Mouse (Mus musculus) neural tube, embryonic 11.5 days (tissue): ENCODE measurements around the gene Rnf227. TPM values are rescaled to one million over a fixed set of nuclear protein-coding genes. Genes with fewer than 3 reads are reported as not detected.

Experiments used
- ATAC-seq: fragments of 200-750 bp; cut with Nextera tagmentation; 2 replicates; pipeline ENCODE4 v1.8.0; 2017; ENCODE audit warnings: moderate number of reproducible peaks, mild to moderate bottlenecking, moderate TSS enrichment, moderate library complexity; ENCODE audit not compliant: insufficient read depth, low FRiP score, low TSS enrichment
- DNase-seq: peaks from one replicate; pipeline ENCODE4 v3.0.0-alpha.2; 2015; ENCODE audit warnings: low spot score
- H3K27ac ChIP-seq: fragments of 300-500 bp; sonication (generic); 2 replicates; pipeline ENCODE4 v1.5.1; 2014; ENCODE audit warnings: low read depth, mild to moderate bottlenecking, low read length
- H3K27me3 ChIP-seq: fragments of 300-500 bp; sonication (generic); 2 replicates; pipeline ENCODE4 v1.6.1; 2014; ENCODE audit warnings: mild to moderate bottlenecking, low read length, mixed read lengths; ENCODE audit not compliant: control insufficient read depth, insufficient read depth
- H3K36me3 ChIP-seq: fragments of 300-500 bp; sonication (generic); 2 replicates; pipeline ENCODE4 v1.6.1; 2014; ENCODE audit warnings: mild to moderate bottlenecking, low read length, moderate library complexity, mixed read lengths; ENCODE audit not compliant: control insufficient read depth, insufficient read depth
- H3K4me1 ChIP-seq: fragments of 300-500 bp; sonication (generic); 2 replicates; pipeline ENCODE4 v1.6.1; 2014; ENCODE audit warnings: low read length, mixed read lengths; ENCODE audit not compliant: control insufficient read depth, insufficient read depth
- H3K4me2 ChIP-seq: fragments of 300-500 bp; sonication (generic); 2 replicates; pipeline ENCODE4 v1.6.1; 2014; ENCODE audit warnings: low read depth, mild to moderate bottlenecking, moderate library complexity
- H3K4me3 ChIP-seq: fragments of 300-500 bp; sonication (generic); 2 replicates; pipeline ENCODE4 v1.5.1; 2014; ENCODE audit warnings: low read depth, low read length
- H3K9ac ChIP-seq: fragments of 300-500 bp; sonication (generic); 2 replicates; pipeline ENCODE4 v1.6.1; 2014; ENCODE audit warnings: mild to moderate bottlenecking, low read length
- H3K9me3 ChIP-seq: fragments of 300-500 bp; sonication (generic); 2 replicates; pipeline ENCODE4 v1.6.1; 2016; ENCODE audit warnings: low read length; ENCODE audit not compliant: control insufficient read depth
- WGBS: fragments of 180-500 bp; shearing (Covaris S2); extraction: QIAGEN DNeasy Blood & Tissue Kit; methylation state at CpG from one replicate; pipeline ENCODE4 v1.1.7; 2014; 5-methylcytosine and 5-hydroxymethylcytosine counted together
- polyA plus RNA-seq: library from polyadenylated mRNA; unstranded; fragments of >200 nt; fragmentation: Nextera tagmentation; extraction: Ambion mirVana; gene quantifications from 2 replicates; pipeline ENCODE4 v1.2.1, GENCODE M21; 2014

Rnf227 gene
- polyA plus RNA-seq, 1 experiment from 2014 or later: 28.8 TPM

DNA sequence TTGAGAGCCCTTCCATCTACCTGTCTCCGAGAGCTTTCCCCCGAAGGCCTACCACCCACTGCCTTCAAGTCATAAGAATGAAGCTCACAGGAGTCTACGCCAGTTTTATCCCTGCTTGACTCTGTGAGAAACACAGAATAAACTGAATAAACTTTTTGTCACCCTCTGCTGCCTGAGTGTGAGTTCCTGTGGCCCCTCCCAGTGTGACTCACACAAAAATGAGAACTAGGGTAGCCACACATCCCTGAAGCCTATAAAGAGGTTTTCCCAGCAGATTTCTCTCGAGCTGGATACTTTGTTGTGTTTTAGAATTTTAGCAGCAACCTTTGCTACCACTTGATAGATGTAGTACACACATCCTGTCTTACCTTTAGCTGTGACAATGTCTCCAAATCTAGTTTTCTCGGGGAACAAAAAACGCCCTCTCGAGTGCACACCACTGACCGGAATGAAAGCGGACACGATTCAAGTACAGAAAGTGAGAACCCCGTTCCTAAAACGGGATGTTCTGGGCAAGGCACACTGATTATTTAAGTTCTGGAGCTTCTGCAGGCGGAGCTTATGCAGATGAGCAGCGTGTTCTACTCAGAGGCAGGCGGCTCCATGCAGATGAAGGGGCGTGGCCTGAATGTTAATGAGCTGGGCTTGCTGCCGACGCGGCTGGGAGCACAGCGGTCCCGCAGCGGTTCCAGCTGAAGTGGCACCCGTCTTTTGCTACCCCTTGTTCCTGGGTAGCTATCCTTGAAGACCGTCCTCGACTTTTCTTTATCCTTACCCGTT, 14.4 kb upstream of the Rnf227 start, which contains the start of gene Kcnab3:
Gene Kcnab3 (plus strand): TSS at position 631 of the 780 bp plus-strand sequence.
- Histone ChIP-seq H3K4me3 (peak within 1 kb of the TSS; percentile 50), H3K4me2 (peak within 1 kb of the TSS; percentile 97), H3K9me3 (no peaks in the 10 kb centered on the region), H3K9ac (peak within 1 kb of the TSS; percentile 67), H3K4me1 (peaks cover 27% of the 10 kb centered on the region), H3K27me3 (peaks cover 19% of the 10 kb centered on the region), H3K27ac (no peak within 1 kb of the TSS), H3K36me3 (no peaks in the 10 kb centered on the region)
- peak; percentile 43; the same call in 1 of the 2 replicates for ATAC-seq
- peak; percentile 86 for DNase-seq
- WGBS: 11% methylated on average over 26 of the region's 26 CpGs

DNA sequence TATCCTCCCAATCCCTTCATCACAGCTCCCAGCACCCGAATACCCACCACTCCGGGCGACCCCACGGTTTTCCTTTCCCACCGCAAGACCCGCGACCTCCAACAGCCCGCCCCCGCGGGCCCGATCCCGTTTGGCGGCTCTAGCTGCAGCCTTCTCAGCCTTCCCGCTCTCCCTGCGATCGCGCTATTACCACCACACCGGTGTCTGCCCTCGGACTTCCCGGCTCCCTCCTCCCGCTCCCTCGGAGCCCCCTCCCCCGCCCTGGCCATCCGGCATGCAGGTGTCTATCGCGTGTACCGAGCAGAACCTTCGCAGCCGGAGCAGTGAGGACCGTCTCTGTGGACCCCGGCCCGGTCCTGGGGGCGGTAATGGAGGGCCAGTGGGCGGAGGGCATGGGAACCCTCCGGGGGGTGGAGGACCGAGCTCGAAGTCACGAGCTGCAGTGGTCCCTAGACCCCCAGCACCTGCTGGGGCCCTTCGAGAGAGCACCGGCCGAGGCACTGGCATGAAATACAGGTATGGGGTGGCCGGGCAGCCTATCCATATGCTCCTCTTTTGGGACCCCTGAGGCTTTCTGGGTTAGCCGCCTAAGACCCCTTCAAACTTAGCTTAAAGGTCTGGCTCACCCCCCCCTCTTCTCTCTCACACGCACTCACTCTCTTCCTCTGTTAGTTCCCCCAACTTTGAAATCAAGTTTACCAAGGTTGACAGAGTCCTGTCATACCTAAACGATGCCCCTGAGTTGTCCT, 13.7 kb upstream of the Rnf227 start:
- Histone ChIP-seq H3K9ac (peak overlapping the region; percentile 67), H3K36me3 (no peaks in the 10 kb centered on the region), H3K27me3 (peaks cover 19% of the 10 kb centered on the region), H3K4me2 (peak overlapping the region; percentile 97), H3K27ac (no peak overlapping the region), H3K9me3 (no peaks in the 10 kb centered on the region), H3K4me3 (peak overlapping the region; percentile 50), H3K4me1 (peaks cover 27% of the 10 kb centered on the region)
- under 1% methylated on average over 42 of the region's 45 CpGs for WGBS
- ATAC-seq: no peak
- DNase-seq: no peak

DNA sequence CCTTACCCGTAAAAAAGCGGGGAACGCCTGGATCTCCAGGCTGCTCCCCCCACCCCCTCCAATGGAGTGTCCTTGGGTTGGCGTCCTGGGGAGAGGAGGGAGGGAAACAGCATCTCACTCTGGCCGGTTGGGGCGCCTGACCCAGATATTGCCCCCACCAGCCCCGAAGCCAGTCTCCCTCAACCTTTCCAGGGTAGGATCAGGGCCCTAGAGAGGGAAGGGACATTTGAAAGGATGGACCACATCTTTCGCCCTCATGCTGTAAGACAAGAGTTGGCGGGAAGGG, 13.2 kb upstream of the Rnf227 start:
- peaks cover 19% of the 10 kb centered on the region for H3K27me3 ChIP-seq
- no peak for DNase-seq
- H3K4me2 ChIP-seq: peak overlapping the region; percentile 97
- H3K9me3 ChIP-seq: no peaks in the 10 kb centered on the region
- WGBS: 6% methylated on average over 9 of the region's 9 CpGs
- H3K36me3 ChIP-seq: no peaks in the 10 kb centered on the region
- no peak for ATAC-seq
- H3K4me3 ChIP-seq: peak overlapping the region; percentile 50
- no peak overlapping the region for H3K9ac ChIP-seq
- H3K27ac ChIP-seq: no peak overlapping the region
- H3K4me1 ChIP-seq: peaks cover 26% of the 10 kb centered on the region

DNA sequence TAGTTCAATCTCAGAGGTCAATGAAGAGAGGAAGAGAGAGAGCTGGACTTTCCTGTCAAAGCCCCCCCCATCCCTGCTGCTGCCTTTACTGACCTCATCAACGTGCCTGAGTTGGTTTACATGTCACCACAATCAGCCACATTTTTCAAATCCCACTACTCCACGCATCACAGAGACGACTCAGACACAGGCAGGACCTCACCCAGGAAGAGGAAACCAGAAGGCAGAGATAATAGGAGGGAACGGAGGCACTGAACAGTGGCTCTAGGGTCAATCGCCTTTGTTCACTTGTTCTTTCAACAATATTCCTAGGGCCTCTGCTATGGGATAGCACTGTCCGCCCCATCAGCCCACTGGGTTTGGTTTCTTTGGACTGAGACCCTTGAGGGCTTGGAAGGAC, 12.6 kb upstream of the Rnf227 start:
- H3K27ac ChIP-seq: no peak overlapping the region
- no peaks in the 10 kb centered on the region for H3K36me3 ChIP-seq
- ATAC-seq (no peak), DNase-seq (no peak)
- no peak overlapping the region for H3K4me2 ChIP-seq
- H3K9ac ChIP-seq: no peak overlapping the region; the same call in 1 of the 2 replicates
- no peak overlapping the region for H3K4me3 ChIP-seq
- peaks cover 25% of the 10 kb centered on the region for H3K4me1 ChIP-seq
- no peaks in the 10 kb centered on the region for H3K9me3 ChIP-seq
- 51% methylated on average over 6 of the region's 6 CpGs for WGBS
- peaks cover 19% of the 10 kb centered on the region for H3K27me3 ChIP-seq

DNA sequence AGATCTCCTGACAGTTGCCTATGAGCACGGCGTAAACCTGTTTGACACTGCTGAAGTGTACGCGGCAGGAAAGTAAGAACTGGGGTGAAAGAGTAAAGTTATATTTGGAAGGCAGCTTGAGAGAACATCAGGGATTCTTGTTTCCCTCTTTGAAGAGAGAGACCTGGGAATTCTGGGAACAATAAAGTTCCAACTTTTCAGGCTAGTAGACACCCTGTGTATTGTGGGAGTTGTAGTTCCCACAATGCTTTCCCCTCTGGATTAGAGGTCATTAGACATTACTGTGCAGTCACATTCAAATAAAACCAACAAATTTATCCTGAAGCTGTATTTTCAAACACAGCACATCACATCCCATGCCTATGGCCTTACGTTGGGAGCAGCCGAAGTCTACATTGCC, 11.7 kb upstream of the Rnf227 start:
- H3K4me3 ChIP-seq: no peak overlapping the region
- H3K9ac ChIP-seq: no peak overlapping the region
- peaks cover 23% of the 10 kb centered on the region for H3K4me1 ChIP-seq
- ATAC-seq (no peak), DNase-seq (no peak)
- peaks cover 19% of the 10 kb centered on the region for H3K27me3 ChIP-seq
- no peak overlapping the region for H3K4me2 ChIP-seq
- no peaks in the 10 kb centered on the region for H3K36me3 ChIP-seq
- WGBS: 90% methylated on average over 6 of the region's 6 CpGs
- no peaks in the 10 kb centered on the region for H3K9me3 ChIP-seq
- H3K27ac ChIP-seq: no peak overlapping the region

DNA sequence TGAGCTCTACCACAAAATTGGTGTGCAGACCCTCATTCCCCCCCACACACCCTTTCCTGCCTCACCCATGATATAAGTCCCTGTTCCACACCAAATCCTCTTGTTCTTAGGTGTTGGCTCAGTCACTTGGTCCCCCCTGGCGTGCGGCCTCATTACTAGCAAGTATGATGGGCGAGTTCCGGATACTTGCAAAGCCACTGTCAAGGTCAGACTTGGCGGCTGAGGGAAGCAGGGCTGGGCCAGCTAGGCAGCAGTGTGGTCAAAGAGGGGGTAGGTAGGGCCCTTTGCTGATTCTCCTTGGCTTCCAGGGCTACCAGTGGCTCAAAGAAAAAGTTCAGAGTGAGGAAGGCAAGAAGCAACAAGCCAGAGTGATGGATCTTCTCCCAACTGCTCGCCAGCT, 9.1 kb upstream of the Rnf227 start:
- H3K4me2 ChIP-seq: no peak overlapping the region
- peaks cover 19% of the 10 kb centered on the region for H3K27me3 ChIP-seq
- H3K36me3 ChIP-seq: no peaks in the 10 kb centered on the region
- WGBS: 86% methylated on average over 6 of the region's 6 CpGs
- no peak overlapping the region for H3K4me3 ChIP-seq
- no peak for ATAC-seq
- H3K9ac ChIP-seq: no peak overlapping the region
- H3K9me3 ChIP-seq: no peaks in the 10 kb centered on the region
- peaks cover 12% of the 10 kb centered on the region for H3K4me1 ChIP-seq
- no peak overlapping the region for H3K27ac ChIP-seq
- DNase-seq: no peak

DNA sequence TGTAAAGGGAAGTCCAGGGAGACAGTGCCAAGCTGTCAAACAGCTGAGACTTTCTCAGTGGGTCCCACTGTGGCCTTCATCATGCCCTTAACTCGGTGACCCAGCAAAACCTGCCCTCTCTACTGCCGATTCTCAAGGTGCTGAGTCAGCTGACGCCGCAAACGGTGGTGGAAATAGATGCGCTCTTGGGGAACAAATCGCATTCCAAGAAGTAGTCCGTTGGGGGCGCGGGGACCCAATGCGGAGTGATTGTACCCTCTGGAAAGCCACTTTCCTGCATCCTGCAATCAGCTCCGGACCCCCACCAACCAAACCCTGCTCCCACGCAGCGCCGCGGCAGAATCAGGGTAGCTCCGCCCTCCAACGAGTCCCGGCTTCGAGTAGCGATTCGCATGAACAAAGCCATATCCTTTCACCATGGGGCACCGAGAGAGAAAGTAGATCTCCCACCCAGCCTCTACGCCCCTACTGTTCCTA, 8.3 kb upstream of the Rnf227 start:
- Histone ChIP-seq H3K36me3 (no peaks in the 10 kb centered on the region), H3K27me3 (peaks cover 13% of the 10 kb centered on the region)
- under 1% methylated on average over 24 of the region's 24 CpGs for WGBS

DNA sequence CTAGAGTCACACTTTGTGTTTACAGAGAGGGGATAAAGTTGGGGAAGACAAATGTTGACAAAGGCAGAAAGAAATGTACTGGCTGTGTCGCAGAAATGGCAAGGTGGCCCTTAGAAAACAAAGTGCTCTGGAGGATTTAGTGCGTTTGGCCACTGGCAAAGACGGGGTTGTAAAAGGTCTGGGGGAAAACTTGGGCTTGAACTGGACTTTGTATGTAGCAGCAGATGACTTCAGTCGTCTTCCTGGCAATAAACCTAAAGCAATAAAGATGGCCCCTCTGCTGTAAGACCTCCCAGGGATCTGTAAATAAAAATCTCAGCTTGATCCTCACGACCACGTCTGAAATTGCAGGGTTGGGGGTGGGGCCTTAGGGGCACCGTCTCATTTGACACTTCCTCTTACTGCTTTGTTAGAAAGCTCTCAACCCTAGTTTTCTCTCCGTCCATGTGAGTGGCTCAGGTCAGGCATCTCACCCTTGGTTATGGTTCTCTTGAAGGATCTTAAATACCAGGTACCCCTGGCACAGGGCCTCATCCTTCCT, 7.5 kb upstream of the Rnf227 start:
- Histone ChIP-seq H3K4me2 (peak overlapping the region; percentile 54), H3K9ac (peak overlapping the region; percentile 56; the same call in 1 of the 2 replicates), H3K4me3 (peak overlapping the region; percentile 35), H3K4me1 (peaks cover 7% of the 10 kb centered on the region), H3K27ac (no peak overlapping the region), H3K36me3 (no peaks in the 10 kb centered on the region), H3K27me3 (peaks cover 5% of the 10 kb centered on the region), H3K9me3 (no peaks in the 10 kb centered on the region)
- DNase-seq (no peak), ATAC-seq (no peak)
- WGBS: 15% methylated on average over 8 of the region's 8 CpGs

More for the DNA sequence above, 8.3 kb upstream of the Rnf227 start:
- 0 out of 2 replicates have a peak overlapping the region, but pooled peaks have one; percentile 54 for H3K27ac ChIP-seq
- H3K4me2 ChIP-seq: peak overlapping the region; percentile 54
- ATAC-seq: peak; percentile 50; the same call in 1 of the 2 replicates
- H3K4me3 ChIP-seq: peak overlapping the region; percentile 35
- DNase-seq: peak; percentile 86
- H3K9me3 ChIP-seq: no peaks in the 10 kb centered on the region
- H3K9ac ChIP-seq: peak overlapping the region; percentile 56
- H3K4me1 ChIP-seq: peaks cover 7% of the 10 kb centered on the region
